Mouse (Mus musculus) kidney, adult 8-10 months (tissue): Measurements from ENCODE around the gene Fat1.

Experiments
- DNase-seq, 2 experiments: peaks; one replicate each; pipeline ENCODE4 v3.0.0; 2022

Gene Fat1

DNA sequence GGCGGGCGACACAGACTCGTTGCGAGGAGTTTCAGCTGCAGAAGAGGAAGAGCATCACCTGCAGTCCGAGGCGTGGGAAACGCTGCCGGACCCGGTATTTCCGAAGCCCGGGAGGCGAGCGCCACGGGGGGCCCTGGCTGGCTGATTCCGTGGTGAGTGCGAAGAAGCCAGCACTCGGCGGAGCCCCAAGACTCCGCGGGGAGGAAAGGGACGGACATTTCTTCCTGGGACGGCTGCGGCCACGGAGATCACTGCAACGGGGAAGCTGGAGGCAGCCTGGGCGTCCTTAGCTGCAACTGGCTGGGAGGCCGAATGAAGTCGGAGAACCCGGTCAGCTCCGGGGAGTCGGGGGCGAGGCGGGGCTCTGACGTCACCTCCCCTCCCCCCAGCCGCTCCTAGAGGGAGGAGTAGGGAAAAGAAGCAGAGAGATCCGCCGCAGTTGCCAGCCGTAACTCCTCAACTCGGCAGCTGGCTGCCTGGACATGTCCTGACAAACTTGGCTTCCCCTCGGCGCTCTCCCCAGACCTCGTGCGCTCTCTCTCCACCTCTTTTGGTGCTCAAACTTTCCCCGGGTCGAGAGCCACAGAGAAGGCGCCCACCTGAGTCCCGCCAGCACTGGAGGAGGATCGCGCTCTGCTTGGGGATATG, at the start of gene Fat1:
Gene Fat1 (plus strand): TSS at position 598 of the 648 bp plus-strand sequence.
- DNase-seq, result peak; percentile 81 to 90

DNA sequence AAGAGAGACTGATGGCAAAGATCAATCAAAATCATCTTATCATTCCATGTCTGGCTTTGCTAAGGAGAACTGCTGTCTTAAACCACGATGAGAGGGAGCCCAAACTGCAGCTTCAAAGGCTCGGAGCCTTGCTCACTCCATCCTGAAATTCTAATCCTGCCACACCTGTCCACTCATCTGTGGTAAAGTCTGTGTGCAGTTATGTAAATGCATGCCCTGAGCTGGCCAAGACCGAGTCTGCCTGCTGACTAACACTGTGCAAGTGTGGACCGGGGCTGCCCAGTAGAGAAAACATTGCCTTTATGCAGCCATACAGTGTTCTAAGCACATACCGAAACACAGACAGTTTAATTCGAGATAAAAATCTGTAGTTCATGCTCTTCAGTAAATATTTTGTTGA, 40.6 kb upstream of the Fat1 start:
- no peak for DNase-seq

DNA sequence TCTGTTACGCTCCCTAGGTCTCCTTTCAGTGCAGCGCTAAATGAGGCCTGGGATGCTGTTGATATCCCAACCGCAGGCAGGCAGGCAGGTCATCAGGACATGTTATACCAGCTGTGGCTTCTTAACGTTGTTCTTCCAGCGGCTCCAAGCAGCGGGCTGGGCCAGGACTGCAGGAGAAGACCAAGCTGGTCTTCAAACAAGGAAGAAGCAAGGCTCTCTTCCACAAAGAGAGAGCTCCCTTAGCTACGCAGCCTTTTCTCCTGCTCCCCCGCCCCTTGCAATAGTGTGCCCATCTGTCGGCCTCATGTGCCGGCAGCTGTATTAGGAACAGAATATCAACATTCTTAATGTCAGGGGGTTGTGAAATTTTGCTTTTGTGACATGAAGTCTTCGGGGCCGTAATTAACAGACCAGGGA, 35.7 kb upstream of the Fat1 start:
- no peak for DNase-seq

DNA sequence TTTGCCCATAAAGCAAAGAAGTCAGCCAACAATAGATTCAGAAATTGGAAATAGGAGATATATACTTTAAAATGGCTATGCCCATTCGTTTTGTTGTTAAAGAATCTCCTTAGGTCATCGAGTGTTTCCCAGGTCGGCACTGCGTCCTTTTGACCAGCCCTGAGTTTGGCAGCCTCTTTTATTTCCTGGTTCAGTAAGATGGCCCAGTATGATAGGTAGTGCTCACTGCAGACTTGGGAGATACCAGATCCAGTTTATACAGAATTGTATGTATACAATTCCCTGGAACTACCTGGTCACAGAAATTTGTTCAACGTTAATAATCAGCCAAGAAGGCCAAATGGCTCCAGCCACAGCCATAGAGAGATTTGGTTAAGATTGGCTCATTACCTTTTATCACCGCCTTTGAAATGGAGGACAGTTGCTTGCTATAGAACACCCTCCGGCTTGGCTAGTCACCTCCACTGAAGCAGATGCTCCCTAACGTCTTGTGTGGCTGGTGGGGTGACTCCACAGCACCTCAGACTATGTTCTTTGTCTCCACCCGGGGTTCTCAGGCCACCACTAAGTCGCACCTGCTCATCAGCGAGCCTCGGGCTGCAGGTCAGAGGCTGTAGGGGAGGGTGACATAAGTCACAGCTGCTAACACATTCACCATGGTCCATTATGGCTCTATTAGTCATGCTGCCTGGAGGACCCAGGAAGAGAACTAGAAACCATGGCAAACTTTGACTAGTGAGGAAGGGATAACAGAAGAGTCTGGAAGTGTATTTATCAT, 23.9 kb upstream of the Fat1 start:
- no peak for DNase-seq

DNA sequence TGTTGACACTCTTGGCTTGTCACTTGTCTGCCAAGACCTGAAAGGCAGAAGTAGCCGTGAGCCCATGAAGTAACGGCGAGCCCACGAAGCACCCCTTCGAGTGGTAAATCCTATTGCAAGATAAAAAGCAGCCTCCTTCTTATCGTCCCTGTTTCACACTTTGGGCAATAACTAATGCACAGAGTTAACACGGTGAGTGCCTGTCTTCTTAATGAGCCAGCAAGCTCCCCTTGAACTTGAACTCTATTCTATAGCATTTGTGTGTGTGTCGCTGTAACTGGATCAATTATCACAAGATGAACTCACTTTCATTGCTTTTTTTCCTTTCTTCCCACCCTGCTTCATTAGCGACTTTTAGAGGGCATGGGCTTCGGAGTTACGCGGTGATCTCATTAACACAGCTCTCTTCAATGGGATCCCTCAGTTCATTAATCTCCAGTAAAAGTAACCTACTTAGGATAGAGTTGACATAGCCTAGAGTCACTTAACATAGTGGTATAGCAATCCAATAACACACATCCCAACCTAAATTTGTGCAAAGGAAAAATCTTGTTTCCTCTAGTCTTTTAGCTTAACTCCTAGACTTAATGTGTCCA, 15.7 kb upstream of the Fat1 start:
- no peak for DNase-seq

DNA sequence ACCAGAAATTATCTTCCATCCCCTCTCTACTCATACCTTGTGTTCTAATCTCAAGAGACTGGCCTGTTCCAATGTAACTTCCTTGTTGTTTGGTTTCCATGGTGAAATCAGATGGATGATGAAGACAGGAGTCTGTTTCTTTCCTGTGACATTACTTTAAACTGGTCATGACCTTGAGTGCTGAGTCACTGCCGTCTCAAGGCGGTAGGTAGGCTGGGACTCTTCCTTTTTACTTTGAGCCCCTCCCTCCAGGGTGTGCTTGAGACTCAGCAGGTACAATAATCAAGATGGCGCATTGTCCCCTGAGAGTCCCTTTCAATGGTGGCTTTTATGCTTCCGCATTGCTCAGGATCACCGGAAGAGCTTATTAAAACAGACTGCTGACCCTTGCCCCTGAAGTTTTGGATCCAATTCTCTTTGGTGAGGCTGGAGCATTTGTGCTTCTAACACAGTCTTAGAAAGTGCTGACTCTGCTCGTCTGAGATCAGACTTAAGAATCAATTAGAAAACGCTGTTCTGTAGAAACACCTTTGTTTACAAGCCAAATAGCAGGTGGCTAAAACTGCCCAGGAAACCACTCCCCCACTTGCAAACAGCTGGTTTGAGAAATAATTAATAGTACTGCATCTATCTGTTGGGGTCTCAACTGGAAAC, 14.7 kb upstream of the Fat1 start:
- no peak for DNase-seq

DNA sequence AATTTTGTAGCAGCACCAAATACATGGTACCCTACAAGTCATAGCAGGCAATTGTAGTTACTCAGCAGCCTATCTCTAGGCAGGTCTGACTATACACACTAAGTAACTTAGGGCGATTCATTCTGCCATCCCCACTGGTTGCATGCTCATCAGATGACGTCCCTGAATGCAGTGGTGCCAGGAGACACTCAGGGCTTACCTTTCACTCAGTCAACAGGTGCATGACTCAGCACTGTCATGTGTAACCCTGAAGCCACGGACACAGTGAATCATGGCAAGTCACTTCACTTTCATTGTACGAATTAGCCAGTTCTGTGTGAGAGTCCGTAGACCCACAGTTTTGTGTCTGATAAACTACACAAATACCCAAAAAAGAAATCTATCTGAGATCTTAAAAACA, 10.3 kb upstream of the Fat1 start:
- no peak for DNase-seq

DNA sequence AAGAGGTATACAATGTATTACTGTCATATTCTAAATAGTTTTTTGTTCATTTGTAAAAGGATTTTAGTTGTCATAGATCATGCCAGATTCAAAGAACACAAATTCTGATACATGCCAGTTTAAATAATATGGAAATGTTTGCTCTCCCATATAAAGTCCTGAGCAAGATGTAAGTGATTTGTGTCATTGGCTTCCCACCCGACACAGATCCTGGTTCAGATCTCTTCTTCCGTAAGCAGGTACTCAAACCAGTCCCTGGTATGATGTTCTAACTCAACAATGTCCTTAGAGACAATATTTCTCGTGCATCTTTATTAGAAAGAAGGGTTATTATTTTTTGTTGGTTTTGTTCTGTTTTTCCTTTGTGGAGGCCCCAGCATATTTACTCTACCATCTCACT, 5.2 kb upstream of the Fat1 start:
- DNase-seq, result no peak

DNA sequence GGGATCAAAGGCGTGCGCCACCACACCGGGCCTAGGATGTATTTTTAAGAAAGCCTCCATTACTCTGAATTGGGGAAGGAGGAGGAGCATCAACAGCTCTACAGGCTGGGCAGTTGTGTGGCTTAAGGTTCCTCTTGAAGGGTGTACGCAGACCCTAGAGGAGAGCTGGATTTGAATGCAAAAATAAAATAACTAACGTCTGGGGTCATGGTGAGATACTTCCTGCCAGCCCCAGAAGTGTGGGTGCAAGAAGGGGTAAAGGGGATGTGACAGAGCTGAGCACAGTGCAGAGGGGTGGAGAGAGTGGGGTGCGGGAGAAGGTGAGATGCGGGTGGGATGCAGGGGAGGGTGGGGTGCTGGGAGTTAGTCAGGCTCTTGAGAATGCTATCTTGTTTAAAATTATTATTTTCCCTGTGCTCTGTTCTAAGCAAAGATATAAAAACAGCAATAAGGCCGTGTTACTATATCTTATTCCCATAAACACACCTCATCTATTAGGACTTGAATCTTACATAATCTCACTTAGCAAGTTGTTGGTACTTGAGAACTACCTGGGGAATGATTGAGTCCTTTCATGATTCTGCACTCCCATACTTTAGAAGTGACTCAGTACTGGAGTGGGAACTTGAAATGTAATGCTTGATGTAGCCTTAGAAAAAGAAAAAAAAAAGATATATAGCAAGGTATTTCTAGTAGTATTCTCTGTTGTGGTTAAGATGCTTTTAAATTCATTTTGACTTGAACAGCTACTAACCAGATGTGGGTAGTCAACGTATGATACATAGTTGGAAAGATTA, 2.5 kb upstream of the Fat1 start:
- no peak for DNase-seq

DNA sequence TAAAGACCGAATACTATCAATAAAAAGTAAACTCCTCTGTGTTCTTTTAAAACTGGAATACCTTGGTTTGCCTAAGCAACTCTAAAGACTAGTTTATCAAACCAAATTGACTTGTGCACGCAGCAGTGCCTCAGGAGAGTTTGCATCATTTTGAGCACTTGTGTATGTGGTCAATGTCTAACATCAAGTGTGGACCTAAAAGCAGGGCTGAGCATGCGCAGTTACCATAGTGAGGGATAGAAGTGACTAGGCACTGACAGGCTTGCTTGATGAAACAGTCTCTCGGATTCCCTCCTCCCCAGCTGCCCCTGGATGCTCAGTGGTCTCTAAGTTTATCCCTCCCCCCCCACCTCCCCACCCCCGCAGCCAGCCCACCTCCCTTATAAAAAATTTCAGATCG, 1.8 kb upstream of the Fat1 start:
- no peak for DNase-seq

DNA sequence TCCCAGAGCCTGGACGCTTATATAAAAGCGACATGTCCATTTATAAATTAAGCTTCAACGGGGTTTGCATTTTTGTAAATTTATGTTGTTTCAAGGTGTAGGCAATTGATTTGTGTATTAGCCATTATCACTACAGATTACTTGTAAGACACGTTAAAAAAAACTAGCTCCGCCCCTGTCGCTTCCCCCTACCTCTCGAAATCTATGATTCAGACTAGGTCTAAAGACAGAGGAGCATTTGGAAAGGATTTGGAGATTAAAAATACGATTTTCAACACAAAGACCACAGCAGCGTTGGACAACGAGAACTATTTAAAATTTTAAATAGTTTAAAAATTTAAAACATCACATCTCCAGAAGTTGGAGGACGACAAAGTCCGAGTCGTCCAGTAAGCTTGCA, 831 bp upstream of the Fat1 start:
- no peak for DNase-seq

DNA sequence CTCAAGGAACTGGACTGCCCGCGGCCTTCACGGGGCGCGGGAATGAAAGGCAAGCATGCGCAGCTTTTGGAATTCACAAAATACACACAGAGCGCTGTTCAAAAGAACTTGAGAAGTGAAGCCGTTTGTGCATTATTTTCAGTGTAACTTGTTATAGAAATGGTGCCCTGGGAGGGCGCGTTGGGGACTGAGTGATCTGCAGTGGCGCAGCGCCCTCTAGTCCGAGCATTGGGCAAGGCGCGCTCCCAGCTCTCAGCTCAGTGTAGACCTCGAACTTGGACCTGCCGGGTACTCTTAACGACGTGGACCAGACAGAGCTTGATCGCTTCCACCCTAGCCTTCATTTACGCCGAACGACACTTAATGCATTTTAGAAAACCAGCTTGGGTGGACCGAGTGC, 494 bp downstream of the Fat1 start:
- peak; percentile 84 to 91 for DNase-seq

DNA sequence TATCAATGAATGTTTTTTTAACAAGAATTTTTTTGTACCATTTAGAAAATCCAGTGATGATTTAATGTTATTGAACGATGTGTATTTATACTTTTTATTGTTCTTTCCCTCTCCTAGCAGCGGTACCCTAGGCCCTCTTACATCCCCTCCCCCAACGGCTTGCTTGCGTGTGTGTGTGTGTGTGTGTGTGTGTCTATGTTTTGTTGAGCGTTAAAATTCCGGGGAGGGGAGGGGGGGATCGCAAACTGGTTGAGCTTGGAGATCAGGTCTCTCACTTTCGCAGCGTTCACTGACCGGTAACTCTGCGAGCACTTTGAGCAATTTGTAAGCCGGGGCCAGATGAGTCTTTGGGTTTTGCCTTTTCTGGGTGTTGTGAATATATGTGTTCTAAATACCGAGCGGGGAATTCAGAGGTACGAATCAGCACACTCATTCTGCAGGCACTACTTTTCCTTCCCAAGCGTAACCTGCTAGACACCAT, 1.3 kb downstream of the Fat1 start:
- no peak for DNase-seq

DNA sequence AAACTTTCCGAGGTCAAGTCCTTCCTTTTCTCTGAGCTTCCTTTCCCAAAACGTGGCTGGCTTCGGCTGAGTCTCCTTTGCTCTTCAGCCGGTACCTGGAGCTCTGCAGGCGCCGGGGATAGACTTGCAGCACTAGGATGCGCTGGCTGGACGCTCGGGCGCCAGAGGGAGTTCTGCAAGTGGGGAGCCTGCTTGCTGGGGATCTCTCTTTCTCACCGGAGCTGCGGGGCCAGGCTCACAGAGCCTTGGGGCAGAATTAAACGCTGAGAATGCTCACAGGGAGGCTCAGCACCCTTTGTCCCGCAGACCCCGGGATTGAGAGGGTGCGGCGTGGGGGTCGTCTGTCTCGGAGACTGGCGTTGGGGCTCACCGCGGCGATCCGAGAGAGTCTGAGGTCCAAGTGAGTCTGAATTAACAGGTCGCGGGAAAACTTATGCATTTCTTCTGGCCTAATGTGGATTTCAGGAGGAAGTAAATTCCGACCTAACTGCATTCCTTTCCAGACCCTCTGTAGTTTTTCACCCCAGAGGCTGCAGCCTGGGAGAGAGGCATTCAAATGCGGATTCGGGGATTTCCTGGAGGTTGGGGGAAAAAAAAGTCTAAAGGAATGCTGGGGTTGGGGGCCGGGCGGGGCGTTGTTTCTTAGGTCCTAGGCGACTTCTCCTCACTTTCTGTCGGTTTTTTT, 2.0 kb downstream of the Fat1 start:
- peak; percentile 40 to 54 for DNase-seq

DNA sequence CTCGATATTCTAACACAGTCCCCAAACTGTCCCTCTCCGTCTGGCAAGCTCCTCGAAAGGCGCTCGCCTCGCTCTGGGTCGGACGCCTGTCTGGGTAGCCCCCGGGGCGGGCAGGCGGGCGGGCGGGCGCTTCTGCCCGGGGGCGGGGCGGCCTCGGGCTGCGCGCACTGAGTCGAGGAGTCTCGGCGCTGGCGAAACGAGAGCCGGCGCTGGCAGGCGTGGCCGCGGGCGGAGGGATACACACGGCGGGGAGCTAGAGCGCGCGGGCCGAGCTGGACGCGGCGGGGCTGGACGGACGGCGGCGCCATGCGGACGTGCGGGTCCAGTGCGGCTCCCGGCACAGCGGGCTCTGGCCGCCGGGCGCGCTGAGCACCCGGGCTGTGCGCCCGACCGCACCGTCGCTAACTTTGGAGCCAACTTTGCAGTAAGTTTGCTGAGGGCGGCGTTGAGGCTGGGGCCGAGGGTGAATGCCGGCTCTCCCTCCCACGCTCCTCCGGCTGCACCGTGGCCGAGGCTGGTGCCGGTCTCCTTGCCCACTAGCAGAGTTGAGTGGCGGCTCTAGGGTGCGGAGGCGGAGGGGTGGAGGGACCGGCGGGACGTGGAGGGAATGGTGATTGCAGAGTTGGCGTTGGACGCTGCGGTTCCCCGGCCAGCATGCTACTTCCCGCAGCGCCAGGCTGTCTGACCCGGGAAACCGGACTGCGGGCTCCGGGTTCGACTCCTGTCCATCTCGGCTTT, 2.8 kb downstream of the Fat1 start:
- peak; percentile 87 to 90 for DNase-seq

DNA sequence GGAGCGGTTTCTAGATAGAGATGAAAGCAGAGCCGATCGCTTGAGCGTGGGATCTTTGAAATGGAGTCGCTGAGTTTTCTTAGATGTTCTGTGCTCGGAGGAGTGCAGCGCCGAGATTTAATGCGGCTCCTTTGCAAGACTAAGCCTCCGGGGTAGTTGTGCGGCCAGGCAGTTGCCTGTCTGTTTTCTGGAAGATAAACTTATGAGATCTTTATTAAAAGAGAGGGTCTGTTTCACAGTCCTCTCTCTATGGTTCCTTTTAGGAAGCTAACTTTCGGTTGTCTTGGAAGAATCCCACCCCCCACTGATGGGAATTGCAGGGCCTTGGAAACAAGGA, 3.4 kb downstream of the Fat1 start:
- no peak for DNase-seq

DNA sequence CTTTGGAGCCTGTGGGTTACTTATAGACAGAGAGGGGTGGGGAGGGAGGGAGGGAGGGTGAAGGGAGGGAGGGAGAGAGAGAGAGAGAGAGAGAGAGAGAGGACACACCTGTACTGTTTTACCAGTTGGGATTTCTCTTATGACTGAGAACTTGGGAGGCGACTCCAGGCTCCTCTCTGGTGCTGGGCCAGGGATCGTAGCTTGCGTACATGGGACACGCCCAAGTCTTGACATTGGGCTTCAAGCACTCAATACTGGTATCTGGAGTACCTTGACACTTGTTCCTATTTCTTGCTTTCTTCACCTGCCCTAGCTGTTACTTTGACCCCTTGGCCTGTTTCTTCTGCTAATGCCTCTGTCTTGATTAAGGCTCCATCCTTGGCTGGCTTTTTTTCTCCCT, 10.3 kb downstream of the Fat1 start:
- no peak for DNase-seq

DNA sequence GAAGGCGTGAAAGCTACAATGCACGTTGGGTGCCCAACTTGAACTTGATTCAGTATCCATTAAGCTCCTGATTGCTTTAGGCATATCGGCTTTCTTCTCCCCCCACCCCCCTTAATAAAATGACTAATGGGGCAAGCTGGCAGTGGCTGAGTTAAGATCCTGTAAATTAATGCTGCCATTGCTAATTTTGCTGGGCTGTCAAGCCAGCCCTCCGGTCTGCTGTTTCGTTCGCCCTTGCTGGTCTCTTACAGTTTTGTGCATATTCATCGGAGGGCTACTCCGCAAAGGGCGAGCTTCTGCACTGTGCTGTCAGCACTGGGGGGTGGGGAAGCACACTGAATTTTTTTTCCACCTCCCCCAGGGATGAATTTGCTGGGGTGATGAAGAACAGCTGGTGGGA, 13.3 kb downstream of the Fat1 start:
- DNase-seq, result no peak

DNA sequence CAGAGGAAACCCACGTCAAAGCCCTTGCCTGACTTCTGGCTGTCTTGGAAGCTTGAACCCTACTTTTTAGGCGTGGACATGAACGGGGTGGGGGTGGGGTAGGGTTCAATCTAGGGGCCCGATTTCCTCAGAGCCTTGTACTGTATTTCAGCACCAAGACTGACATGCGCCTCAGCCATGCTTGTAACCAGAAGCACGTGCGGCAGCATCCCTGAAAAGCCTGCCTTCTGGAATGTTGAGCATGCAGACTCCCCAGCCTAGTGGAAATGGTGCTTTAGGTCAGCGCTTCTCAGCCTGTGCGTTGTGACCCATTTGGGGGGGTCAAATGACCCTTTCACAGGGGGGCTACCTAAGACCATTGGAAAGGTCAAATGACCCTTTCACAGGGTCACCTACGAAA, 25.2 kb downstream of the Fat1 start:
- DNase-seq, result no peak

DNA sequence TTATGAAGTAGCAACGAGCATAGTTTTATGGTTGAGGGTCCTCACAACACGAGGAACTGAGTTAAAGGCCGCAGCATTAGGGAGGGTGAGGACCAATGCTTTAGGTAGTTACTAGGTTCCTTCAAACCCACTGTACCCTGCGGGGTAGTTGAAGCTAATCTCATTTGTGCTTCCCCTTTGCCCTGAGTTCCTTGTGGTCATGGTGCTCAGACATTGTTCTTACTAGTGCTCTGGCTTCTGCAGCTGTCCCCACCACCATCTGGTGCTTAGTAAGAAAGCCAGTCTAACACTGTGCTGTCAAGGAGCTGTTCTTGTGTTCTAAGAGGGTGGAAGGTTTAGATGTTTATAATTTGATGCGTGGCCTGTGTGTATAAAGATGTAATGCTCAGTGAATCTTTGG, 25.7 kb downstream of the Fat1 start:
- DNase-seq, result no peak

DNA sequence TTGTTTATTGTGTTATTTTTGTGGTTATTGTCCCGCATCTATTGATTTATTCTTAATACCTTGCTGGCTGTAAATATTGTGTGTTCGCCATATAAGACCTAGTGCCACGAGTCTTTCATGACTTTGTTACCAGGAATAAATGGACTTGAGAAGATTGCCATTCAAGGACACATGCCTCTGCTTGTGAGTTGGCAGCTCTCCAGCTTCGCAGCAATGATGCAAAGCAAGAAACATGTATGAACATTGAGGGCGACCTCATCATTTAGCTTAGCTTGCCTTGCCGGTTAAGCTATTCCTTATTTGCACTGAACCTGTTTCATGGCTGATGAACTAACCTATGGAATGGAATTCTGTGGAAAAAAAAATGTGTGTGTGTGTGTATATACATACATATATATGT, 26.2 kb downstream of the Fat1 start:
- no peak for DNase-seq
